Mouse (Mus musculus) MEL (cell line): ENCODE measurements around the gene Apba2. TPM values are rescaled to one million over a fixed set of nuclear protein-coding genes. Genes with fewer than 3 reads are reported as not detected.

ENCODE experiments used
- DNase-seq: peaks from one replicate; pipeline ENCODE4 v3.0.0; 2011; ENCODE audit warnings: low read depth, low spot score
- H3K27ac ChIP-seq: 2 replicates; pipeline ENCODE4 v1.5.1; 2012; ENCODE audit warnings: low read depth, mild to moderate bottlenecking, control low read depth, low read length, moderate library complexity; ENCODE audit not compliant: control insufficient read depth
- H3K27me3 ChIP-seq, 2 experiments: fragments of 150-350 bp in 1 of 2; sonication (generic) in 1 of 2; 2 replicates each; pipeline ENCODE4 v1.6.1; 2012; ENCODE audit warnings: low read length in 2 of 2, mild to moderate bottlenecking in 2 of 2, improper control_type of control experiment in 1 of 2, moderate library complexity in 1 of 2; ENCODE audit not compliant: insufficient read depth in 2 of 2, control insufficient read depth in 1 of 2
- H3K36me3 ChIP-seq, 2 experiments: 2 replicates each; pipeline ENCODE4 v1.6.1; 2012 to 2014; ENCODE audit warnings: low read length in 2 of 2, improper control_type of control experiment in 1 of 2, inconsistent platforms in 1 of 2, mild to moderate bottlenecking in 1 of 2; ENCODE audit not compliant: insufficient read depth in 2 of 2, control insufficient read depth in 1 of 2
- H3K4me1 ChIP-seq, 2 experiments: fragments of 150-350 bp in 1 of 2; sonication (generic) in 1 of 2; 2 replicates each; pipeline ENCODE4 v1.6.1; 2012; ENCODE audit warnings: low read length in 2 of 2, improper control_type of control experiment in 1 of 2, mild to moderate bottlenecking in 1 of 2; ENCODE audit not compliant: insufficient read depth in 2 of 2, control insufficient read depth in 1 of 2
- H3K4me3 ChIP-seq, 2 experiments: fragments of 150-350 bp in 1 of 2; sonication (generic) in 1 of 2; 2 replicates each; pipeline ENCODE4 v1.5.1; 2012; ENCODE audit warnings: low read depth in 2 of 2, low read length in 2 of 2, mild to moderate bottlenecking in 2 of 2, moderate library complexity in 2 of 2, control low read depth in 1 of 2, improper control_type of control experiment in 1 of 2; ENCODE audit not compliant: control insufficient read depth in 1 of 2, insufficient read depth in 1 of 2
- H3K79me2 ChIP-seq: 2 replicates; pipeline ENCODE4 v1.6.1; 2012; ENCODE audit warnings: mild to moderate bottlenecking, low read length, moderate library complexity; ENCODE audit not compliant: control insufficient read depth, poor library complexity, insufficient read depth
- H3K9ac ChIP-seq: 2 replicates; pipeline ENCODE4 v1.6.1; 2012; ENCODE audit warnings: low read depth, mild to moderate bottlenecking, control low read depth, low read length, moderate library complexity; ENCODE audit not compliant: control insufficient read depth, poor library complexity, severe bottlenecking
- H3K9me3 ChIP-seq: fragments of 150-350 bp; sonication (generic); replicated peaks from 2 replicates; pipeline ENCODE4 v1.6.1; 2012; ENCODE audit warnings: mild to moderate bottlenecking, low read length, improper control_type of control experiment, moderate library complexity; ENCODE audit not compliant: insufficient read depth
- ELF1 ChIP-seq: IDR thresholded peaks from 2 replicates; pipeline ENCODE4 v1.6.1; 2014; ENCODE audit warnings: low read depth, mild to moderate bottlenecking, inconsistent platforms, low read length, improper control_type of control experiment, moderate library complexity
- ETS1 ChIP-seq: IDR thresholded peaks from 2 replicates; pipeline ENCODE4 v1.6.1; 2012; ENCODE audit warnings: low read depth, mild to moderate bottlenecking, inconsistent platforms, low read length, improper control_type of control experiment, moderate library complexity
- GATA1 ChIP-seq: IDR thresholded peaks from 2 replicates; pipeline ENCODE4 v1.6.1; 2011; ENCODE audit warnings: low read depth, low read length, improper control_type of control experiment
- KAT2A ChIP-seq: conservative IDR thresholded peaks from 2 replicates; pipeline ENCODE4 v1.6.1; 2012; ENCODE audit warnings: low read depth, low read length, improper control_type of control experiment, inconsistent platforms
- MAFK ChIP-seq: IDR thresholded peaks from 2 replicates; pipeline ENCODE4 v1.6.1; 2011; ENCODE audit warnings: low read depth, mild to moderate bottlenecking, low read length, improper control_type of control experiment, borderline replicate concordance
- MXI1 ChIP-seq: IDR thresholded peaks from 2 replicates; pipeline ENCODE4 v1.6.1; 2011; ENCODE audit warnings: mild to moderate bottlenecking, low read depth, low read length, improper control_type of control experiment
- MYB ChIP-seq: IDR thresholded peaks from 2 replicates; pipeline ENCODE4 v1.6.1; 2011; ENCODE audit warnings: mild to moderate bottlenecking, low read depth, low read length, improper control_type of control experiment
- MYC ChIP-seq: IDR thresholded peaks from 2 replicates; pipeline ENCODE4 v1.6.1; 2011; ENCODE audit warnings: low read depth, mild to moderate bottlenecking, low read length, improper control_type of control experiment, moderate library complexity
- NRF1 ChIP-seq: IDR thresholded peaks from 2 replicates; pipeline ENCODE4 v1.6.1; 2014; ENCODE audit warnings: low read depth, mild to moderate bottlenecking, inconsistent platforms, low read length, improper control_type of control experiment, moderate library complexity; ENCODE audit not compliant: poor library complexity, insufficient read depth, severe bottlenecking
- POLR2A ChIP-seq, 2 experiments: IDR thresholded peaks; 2 replicates each; pipeline ENCODE4 v1.6.1; 2011 to 2012; ENCODE audit warnings: low read length in 2 of 2, mild to moderate bottlenecking in 2 of 2, control low read depth in 1 of 2, improper control_type of control experiment in 1 of 2, low read depth in 1 of 2, moderate library complexity in 1 of 2; ENCODE audit not compliant: control insufficient read depth in 1 of 2, insufficient read depth in 1 of 2, poor library complexity in 1 of 2
- POLR2AphosphoS2 ChIP-seq: IDR thresholded peaks from 2 replicates; pipeline ENCODE4 v1.6.1; 2011; ENCODE audit warnings: low read length, improper control_type of control experiment
- POLR2AphosphoS5 ChIP-seq: IDR thresholded peaks from 2 replicates; pipeline ENCODE4 v1.6.1; 2012; ENCODE audit warnings: low read depth, borderline replicate concordance, mild to moderate bottlenecking, inconsistent platforms, low read length, moderate library complexity, mixed read lengths
- RAD21 ChIP-seq: IDR thresholded peaks from 2 replicates; pipeline ENCODE4 v1.6.1; 2011; ENCODE audit warnings: mild to moderate bottlenecking, low read depth, low read length, improper control_type of control experiment
- RCOR1 ChIP-seq: IDR thresholded peaks from 2 replicates; pipeline ENCODE4 v1.6.1; 2012; ENCODE audit warnings: low read depth, mild to moderate bottlenecking, inconsistent platforms, low read length, improper control_type of control experiment
- SIN3A ChIP-seq: IDR thresholded peaks from 2 replicates; pipeline ENCODE4 v1.6.1; 2012; ENCODE audit warnings: low read length, improper control_type of control experiment, inconsistent platforms
- TBP ChIP-seq: IDR thresholded peaks from 2 replicates; pipeline ENCODE4 v1.8.0; 2011; ENCODE audit warnings: low read depth, low read length, improper control_type of control experiment
- UBTF ChIP-seq: IDR thresholded peaks from 2 replicates; pipeline ENCODE4 v1.6.1; 2012; ENCODE audit warnings: low read depth, mild to moderate bottlenecking, inconsistent platforms, low read length, improper control_type of control experiment, moderate library complexity, borderline replicate concordance; ENCODE audit not compliant: insufficient read depth
- USF2 ChIP-seq, 2 experiments: IDR thresholded peaks; 2 replicates each; pipeline ENCODE4 v1.6.1; 2011 to 2012; ENCODE audit warnings: improper control_type of control experiment in 2 of 2, low read length in 2 of 2, borderline replicate concordance in 1 of 2, inconsistent platforms in 1 of 2, low read depth in 1 of 2, mild to moderate bottlenecking in 1 of 2; ENCODE audit not compliant: insufficient read depth in 1 of 2
- ZKSCAN1 ChIP-seq: IDR thresholded peaks from 2 replicates; pipeline ENCODE4 v1.6.1; 2012; ENCODE audit warnings: low read depth, mild to moderate bottlenecking, inconsistent platforms, low read length, improper control_type of control experiment, moderate library complexity
- ZNF384 ChIP-seq: IDR thresholded peaks from 2 replicates; pipeline ENCODE4 v1.6.1; 2012; ENCODE audit warnings: low read depth, mild to moderate bottlenecking, inconsistent platforms, low read length, improper control_type of control experiment
- polyA plus RNA-seq, 2 experiments: library from polyadenylated mRNA; stranded (reverse) in 1 of 2; unstranded in 1 of 2; fragments of >175 nt in 1 of 2; fragments of >200 nt in 1 of 2; gene quantifications; 2 replicates each; pipeline versions ENCODE4 v1.2.1 to v1.2.4; 2012; ENCODE audit warnings: low replicate concordance in 2 of 2, low read depth in 1 of 2; ENCODE audit not compliant: insufficient read length in 2 of 2, insufficient read depth in 1 of 2, missing spikeins in 1 of 2
- total RNA-seq: library from RNA; depleted of rRNA; stranded (reverse); fragments of 300-350 nt; gene quantifications from 2 replicates; pipeline ENCODE4 v1.2.3, GENCODE M21; 2012

Apba2 gene
- total and polyA plus RNA-seq, 3 experiments = not detected

- no peak overlapping the region for H3K4me3 ChIP-seq
- TF ChIP-seq POLR2AphosphoS5 (no peak), GATA1 (no peak), UBTF (no peak), POLR2A (IDR thresholded peaks at IDR 0.05; ENCODE audit: control insufficient read depth in 1 of 2, insufficient read depth in 1 of 2, low read depth in 1 of 2, low read length in 2 of 2, poor library complexity in 1 of 2) (no peak), ZNF384 (no peak), RCOR1 (no peak), SIN3A (no peak), ETS1 (no peak), TBP (no peak), POLR2AphosphoS2 (no peak), RAD21 (no peak), USF2 (IDR thresholded peaks at IDR 0.05; ENCODE audit: borderline replicate concordance in 1 of 2, insufficient read depth in 1 of 2, low read depth in 1 of 2, low read length in 2 of 2) (no peak)
- no peak overlapping the region for H3K9ac ChIP-seq
- no peaks in the 10 kb centered on the region for H3K36me3 ChIP-seq
- DNase-seq = no peak
- H3K9me3 ChIP-seq = no peaks in the 10 kb centered on the region
- H3K27me3 ChIP-seq = no peaks in the 10 kb centered on the region
- H3K4me1 ChIP-seq = no peaks in the 10 kb centered on the region
- H3K27ac ChIP-seq = no peak overlapping the region
- H3K79me2 ChIP-seq = no peaks in the 10 kb centered on the region
These were observed 144.0 kb downstream of the Apba2 start for GRCm38 (mm10) chr7:64645458-64645857.

- no peak overlapping the region for H3K4me3 ChIP-seq
- H3K36me3 ChIP-seq = no peaks in the 10 kb centered on the region
- no peaks in the 10 kb centered on the region for H3K79me2 ChIP-seq
- no peak overlapping the region for H3K9ac ChIP-seq
- no peaks in the 10 kb centered on the region for H3K27me3 ChIP-seq
- DNase-seq = no peak
- no peak overlapping the region for H3K27ac ChIP-seq
- H3K9me3 ChIP-seq = no peaks in the 10 kb centered on the region
- no peaks in the 10 kb centered on the region for H3K4me1 ChIP-seq
- TF ChIP-seq ELF1 (no peak), POLR2AphosphoS2 (no peak), ZNF384 (no peak), ZKSCAN1 (no peak), NRF1 (no peak), MXI1 (no peak), MYC (no peak), GATA1 (no peak), MAFK (no peak), KAT2A (no peak), MYB (no peak)
These were observed 144.5 kb downstream of the Apba2 start for GRCm38 (mm10) chr7:64646046-64646445.
